Mouse (Mus musculus): ENCODE data around the gene Arhgap19.

DNA sequence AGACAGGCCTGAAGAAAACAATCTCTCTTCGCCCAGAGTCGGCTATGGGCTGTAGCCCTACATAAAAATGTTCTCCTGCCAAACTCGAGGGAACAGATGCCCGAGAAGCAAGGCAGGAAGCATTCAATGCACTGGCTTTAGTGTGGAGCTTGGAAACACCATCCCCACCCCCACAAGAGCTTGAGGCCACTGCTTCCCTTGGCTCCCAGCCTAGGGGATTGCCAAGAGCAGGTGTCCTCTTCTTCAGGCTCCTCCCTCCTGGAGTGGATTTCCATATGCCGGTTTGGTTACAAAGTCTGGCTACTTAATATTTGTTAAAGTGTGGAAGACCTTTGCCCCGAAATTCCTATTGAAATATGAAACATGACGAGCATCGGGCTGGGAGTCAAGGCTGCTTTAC lies 82.4 kb downstream of the Arhgap19 start:
- no peak for TF ChIP-seq MYC (IDR thresholded peaks at IDR 0.05; ENCODE audit: low read depth, low read length)
- no peak for TF ChIP-seq CTCF (conservative IDR thresholded peaks at IDR 0.05 in 1 of 2, IDR thresholded peaks at IDR 0.05 in 1 of 2; ENCODE audit: low read depth in 2 of 2, low read length in 2 of 2)
- TF ChIP-seq POLR2A (IDR thresholded peaks at IDR 0.05; ENCODE audit: low read depth, low read length), result no peak
- TF ChIP-seq USF1 (IDR thresholded peaks at IDR 0.05; ENCODE audit: low read depth, low read length), result no peak
- no peak for TF ChIP-seq MXI1 (IDR thresholded peaks at IDR 0.05; ENCODE audit: low read depth, low read length)
- TF ChIP-seq IRF4 (IDR thresholded peaks at IDR 0.05; ENCODE audit: low read depth, low read length), result no peak

Measured in CH12.LX (cell line).